Mouse (Mus musculus) gastrocnemius, adult 2 months (tissue): Measurements from ENCODE around the gene Camta1. TPM values are rescaled to one million over a fixed set of nuclear protein-coding genes. Genes with fewer than 3 reads are reported as not detected.

Source experiments
- DNase-seq: peaks from one replicate; pipeline ENCODE4 v3.0.0; 2022
- H3K27ac ChIP-seq: fragments of 200-600 bp; 2 replicates; pipeline ENCODE4 v1.8.1; 2022; ENCODE audit warnings: mild to moderate bottlenecking
- H3K4me3 ChIP-seq: fragments of 200-600 bp; 2 replicates; pipeline ENCODE4 v1.8.1; 2022; ENCODE audit warnings: mild to moderate bottlenecking, moderate library complexity
- CTCF ChIP-seq: fragments of 200-600 bp; IDR thresholded peaks from 2 replicates; pipeline ENCODE4 v1.8.1; 2022; ENCODE audit warnings: antibody characterized with exemption, mild to moderate bottlenecking, moderate library complexity
- intact Hi-C: fragments of 180-260 bp; cut with DNase I; formaldehyde crosslinking; loops from one replicate; pipeline ENCODE4 v1.15.1; 2025
- total RNA-seq, 2 experiments: library from RNA; stranded (reverse); gene quantifications; 2 replicates each; pipeline ENCODE4 v1.2.3; 2021

The Camta1 gene
- total RNA-seq, 2 experiments from 2014 or later: 95.9 to 126 TPM

DNA sequence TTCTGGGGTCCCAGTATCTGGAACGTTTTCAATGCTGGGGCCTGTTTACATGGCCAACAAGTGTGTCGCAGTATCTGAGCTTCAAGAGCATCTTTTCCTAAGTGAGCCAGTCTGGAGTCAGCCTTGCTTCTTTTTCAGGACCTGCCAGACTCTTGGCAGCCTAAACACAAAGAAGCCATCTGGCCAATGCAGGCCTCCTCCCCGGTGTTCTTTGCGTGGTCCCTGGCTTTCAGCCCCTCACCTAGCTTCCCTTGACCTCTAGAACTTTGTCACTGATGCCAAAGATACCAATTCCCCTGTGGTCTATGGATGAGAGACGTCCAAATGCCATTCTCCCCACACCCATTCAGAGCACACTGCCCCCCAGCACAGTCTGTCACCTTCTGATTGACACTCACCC is 289.0 kb downstream of the Camta1 start:
- intact Hi-C loops: no loop called here
- no peak overlapping the region for H3K4me3 ChIP-seq
- H3K27ac ChIP-seq: no peak overlapping the region
- TF ChIP-seq CTCF: no peak
- no peak for DNase-seq

DNA sequence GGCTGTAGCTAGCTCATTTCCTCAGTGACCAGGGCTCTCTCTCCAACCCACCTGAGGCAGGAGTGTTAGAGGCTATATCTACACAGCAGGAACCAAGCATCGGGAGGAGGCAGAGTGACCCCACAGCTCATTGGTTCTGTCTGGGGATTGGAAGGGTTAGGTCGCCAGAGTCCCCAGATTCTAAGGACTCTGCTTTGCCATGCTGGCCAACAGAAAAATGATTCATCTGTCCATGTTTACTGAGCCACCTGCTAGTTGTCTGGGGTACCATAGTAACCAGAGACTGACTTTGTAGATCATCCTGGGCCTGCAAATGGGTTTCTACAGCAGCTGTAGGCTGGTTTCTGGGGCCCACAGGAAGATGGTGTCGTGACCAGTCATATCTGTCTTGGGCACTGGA is 292.1 kb downstream of the Camta1 start:
- TF ChIP-seq CTCF: no peak
- Histone ChIP-seq H3K4me3 (no peak overlapping the region), H3K27ac (no peak overlapping the region)
- DNase-seq: no peak
- intact Hi-C loops: no loop called here

- intact Hi-C loops: no loop called here
- Histone ChIP-seq H3K4me3 (no peak overlapping the region), H3K27ac (no peak overlapping the region)
- no peak for TF ChIP-seq CTCF
- no peak for DNase-seq
These were observed 292.8 kb downstream of the Camta1 start for GRCm38 (mm10) chr4:151568887-151569286.

GRCm38 (mm10) chr4:151567105-151567504 is 294.6 kb downstream of the Camta1 start:
- Histone ChIP-seq H3K4me3 (no peak overlapping the region), H3K27ac (no peak overlapping the region)
- intact Hi-C loops: no loop called here
- no peak for DNase-seq
- no peak for TF ChIP-seq CTCF

DNA sequence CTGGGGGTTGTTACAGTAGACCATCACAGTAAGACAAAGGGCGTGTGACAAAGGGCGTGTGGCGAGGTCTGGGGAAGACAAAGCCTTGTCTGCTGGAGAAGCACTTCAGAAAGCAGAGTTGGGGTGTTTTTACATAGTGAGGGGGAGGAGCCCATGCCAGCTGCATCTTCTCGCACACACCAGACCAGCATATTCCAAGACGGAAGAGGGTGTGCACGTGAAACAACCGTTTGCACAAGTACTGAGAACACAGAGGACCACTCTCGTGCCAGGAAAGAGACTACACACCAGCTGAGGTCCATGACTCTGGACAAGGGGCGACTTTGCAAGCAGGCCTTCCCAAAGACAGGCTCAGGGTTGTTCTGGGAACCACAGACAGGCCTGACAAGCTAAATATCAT is 306.2 kb downstream of the Camta1 start:
- Histone ChIP-seq H3K27ac (no peak overlapping the region), H3K4me3 (no peak overlapping the region)
- intact Hi-C loops: no loop called here
- TF ChIP-seq CTCF: no peak
- DNase-seq: no peak

DNA sequence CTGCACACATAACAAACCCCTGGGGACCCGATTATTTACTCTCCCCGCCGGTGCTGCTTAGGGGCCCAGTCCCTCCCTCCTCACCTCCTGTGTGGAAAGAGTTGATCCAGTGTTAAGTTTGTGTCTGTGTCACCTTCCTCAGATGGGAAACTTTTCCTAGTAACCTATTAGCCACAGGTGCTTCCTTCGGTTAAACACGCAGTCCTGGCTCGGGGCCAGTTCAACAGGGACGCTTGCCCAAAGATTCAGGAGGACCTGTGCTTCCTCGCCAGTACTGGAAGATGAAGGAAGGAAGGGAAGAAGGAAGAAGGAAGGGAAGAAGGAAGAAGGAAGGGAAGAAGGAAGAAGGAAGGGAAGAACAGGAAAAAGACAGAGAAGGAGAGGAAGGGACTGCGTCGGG is 312.2 kb downstream of the Camta1 start:
- no peak overlapping the region for H3K4me3 ChIP-seq
- no peak overlapping the region for H3K27ac ChIP-seq
- intact Hi-C loops: no loop called here
- DNase-seq: peak; percentile 26
- no peak for TF ChIP-seq CTCF

- Histone ChIP-seq H3K4me3 (no peak overlapping the region), H3K27ac (no peak overlapping the region)
- no peak for TF ChIP-seq CTCF
- no peak for DNase-seq
- intact Hi-C loops: no loop called here
These were observed 316.2 kb downstream of the Camta1 start for GRCm38 (mm10) chr4:151545452-151545851.

DNA sequence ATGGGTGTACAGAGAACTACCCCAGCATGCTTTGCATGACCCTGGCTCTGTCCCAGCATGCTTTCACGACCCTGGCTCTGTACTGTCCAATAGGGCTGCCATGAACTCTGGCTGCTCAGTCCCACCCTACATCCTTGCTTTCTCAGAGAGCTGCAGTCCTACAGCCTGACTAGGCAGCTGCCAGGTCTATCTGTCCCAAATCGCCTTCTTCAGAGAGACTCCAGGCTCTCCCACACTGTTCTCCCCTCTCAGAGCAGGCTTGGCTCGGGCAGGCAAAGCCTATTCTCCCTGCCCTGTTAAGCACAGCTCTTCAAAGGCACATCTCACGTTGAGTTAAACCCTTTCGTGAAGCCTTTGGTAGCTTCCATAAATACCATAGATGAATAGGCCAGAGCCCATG is 317.5 kb downstream of the Camta1 start:
- DNase-seq: no peak
- H3K27ac ChIP-seq: no peak overlapping the region
- H3K4me3 ChIP-seq: no peak overlapping the region
- no peak for TF ChIP-seq CTCF
- intact Hi-C loops: no loop called here

GRCm38 (mm10) chr4:151540546-151540945 is 321.1 kb downstream of the Camta1 start:
- intact Hi-C loops: no loop called here
- no peak overlapping the region for H3K4me3 ChIP-seq
- TF ChIP-seq CTCF: no peak
- no peak overlapping the region for H3K27ac ChIP-seq
- no peak for DNase-seq

- Histone ChIP-seq H3K4me3 (no peak overlapping the region), H3K27ac (no peak overlapping the region)
- intact Hi-C loops: no loop called here
- peak; percentile 44 for DNase-seq
- no peak for TF ChIP-seq CTCF
These were observed 321.8 kb downstream of the Camta1 start for GRCm38 (mm10) chr4:151539881-151540280.

GRCm38 (mm10) chr4:151539167-151539525 is 322.5 kb downstream of the Camta1 start:
- H3K4me3 ChIP-seq: no peak overlapping the region
- no peak overlapping the region for H3K27ac ChIP-seq
- no peak for DNase-seq
- TF ChIP-seq CTCF: no peak
- intact Hi-C loops: no loop called here

GRCm38 (mm10) chr4:151538446-151539166 is 323.1 kb downstream of the Camta1 start:
- Histone ChIP-seq H3K27ac (no peak overlapping the region), H3K4me3 (no peak overlapping the region)
- no peak for DNase-seq
- no peak for TF ChIP-seq CTCF
- intact Hi-C loops: no loop called here

DNA sequence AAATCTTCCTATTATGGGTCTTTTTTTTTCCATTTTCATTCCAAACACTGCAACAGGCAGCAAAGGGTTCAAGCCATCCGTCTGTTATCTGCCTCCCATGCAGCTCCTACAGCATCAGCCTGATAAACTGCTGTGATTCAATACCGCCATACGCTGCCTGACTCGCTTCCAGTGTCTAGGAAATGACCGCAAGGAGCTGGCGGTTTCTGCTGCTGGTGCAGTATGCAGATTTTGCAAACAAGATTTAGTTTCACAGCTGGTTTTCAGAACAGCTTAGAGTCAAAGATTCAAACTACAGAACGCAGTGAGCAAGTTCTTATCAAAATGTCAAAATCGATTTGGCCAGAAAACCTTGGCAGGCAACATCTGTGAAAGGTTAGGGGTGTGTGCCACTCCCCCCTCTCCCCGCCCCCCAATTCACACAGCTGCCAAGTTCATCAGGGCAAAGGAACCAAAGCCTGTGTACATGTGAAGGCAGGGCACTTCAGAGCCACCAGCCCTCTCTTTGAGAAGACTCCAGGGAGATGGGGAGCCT is 325.7 kb downstream of the Camta1 start:
- intact Hi-C loops: no loop called here
- no peak for TF ChIP-seq CTCF
- H3K27ac ChIP-seq: no peak overlapping the region
- no peak overlapping the region for H3K4me3 ChIP-seq
- no peak for DNase-seq

- no peak overlapping the region for H3K4me3 ChIP-seq
- no peak for DNase-seq
- intact Hi-C loops: no loop called here
- no peak overlapping the region for H3K27ac ChIP-seq
- TF ChIP-seq CTCF: no peak
These were observed 328.2 kb downstream of the Camta1 start for GRCm38 (mm10) chr4:151533451-151533850.
